Mouse (Mus musculus): ENCODE measurements around the gene Ifna11. TPM values are rescaled to one million over a fixed set of nuclear protein-coding genes. Genes with fewer than 3 reads are reported as not detected.

Ifna11 gene
- not detected for polyA plus RNA-seq (2017; shearing (Covaris generic))

DNA sequence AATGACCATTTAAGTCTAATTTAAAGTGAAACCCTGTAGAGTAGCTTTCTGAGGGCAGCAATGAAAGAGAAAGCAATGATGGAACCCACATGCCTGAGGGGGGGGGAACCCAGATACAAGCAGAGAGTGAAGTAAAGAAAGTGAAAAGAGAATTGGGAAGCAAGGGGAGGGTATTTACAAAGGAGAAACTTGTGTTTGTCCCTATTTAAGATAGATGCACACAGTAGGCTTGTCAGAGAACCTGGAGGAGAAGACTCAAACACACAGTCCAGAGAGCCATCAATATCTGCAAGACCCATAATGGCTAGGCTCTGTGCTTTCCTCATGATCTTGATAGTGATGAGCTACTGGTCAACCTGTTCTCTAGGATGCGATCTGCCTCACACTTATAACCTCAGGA is at the start of gene Ifna11:
Ifna11 (plus strand) TSS at position 301 of the 400 bp plus-strand sequence.

DNA sequence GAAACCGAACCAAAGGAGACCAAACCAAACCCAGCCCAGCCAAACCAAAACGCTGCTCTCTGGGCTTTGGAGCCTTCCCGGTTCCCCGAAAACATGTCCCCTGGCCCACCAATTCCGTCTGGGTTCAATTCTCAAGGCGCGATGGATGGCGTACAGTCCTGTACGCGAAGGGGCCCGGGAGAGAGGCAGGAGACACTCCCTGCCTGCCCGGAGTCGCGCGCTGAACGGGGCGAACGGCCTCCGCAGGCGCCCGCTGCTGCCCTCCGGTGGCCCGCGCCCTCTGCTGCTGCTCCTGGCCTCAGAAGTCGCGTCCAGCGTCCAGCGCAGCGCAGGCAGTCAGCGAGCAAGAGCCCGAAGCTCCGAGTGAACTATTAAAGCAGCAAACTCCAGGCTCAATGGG is 46.2 kb upstream of the Ifna11 start, which contains the start of gene Gm13290:
Gm13290 (plus strand) TSS at position 301 of the 400 bp plus-strand sequence.

DNA sequence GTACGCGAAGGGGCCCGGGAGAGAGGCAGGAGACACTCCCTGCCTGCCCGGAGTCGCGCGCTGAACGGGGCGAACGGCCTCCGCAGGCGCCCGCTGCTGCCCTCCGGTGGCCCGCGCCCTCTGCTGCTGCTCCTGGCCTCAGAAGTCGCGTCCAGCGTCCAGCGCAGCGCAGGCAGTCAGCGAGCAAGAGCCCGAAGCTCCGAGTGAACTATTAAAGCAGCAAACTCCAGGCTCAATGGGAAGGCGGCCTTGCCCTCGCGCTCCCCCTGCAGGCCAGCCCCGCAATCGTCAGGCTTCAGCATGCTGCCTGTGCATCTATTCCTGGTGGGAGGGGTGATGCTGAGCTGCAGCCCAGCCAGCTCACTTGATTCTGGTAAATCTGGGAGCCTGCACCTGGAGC is 43.1 kb upstream of the Ifna11 start, which contains the start of gene Gm13289:
Gm13289 (plus strand) TSS at position 301 of the 400 bp plus-strand sequence.

GRCm38 (mm10) chr4:88779550-88779949 is 40.2 kb upstream of the Ifna11 start, which contains the start of gene Gm13272:
Gene Gm13272, plus strand, starts transcription at chr4:88779850.

GRCm38 (mm10) chr4:88781831-88782230 is 37.9 kb upstream of the Ifna11 start, which contains the start of gene Ifnz:
Gene Ifnz, plus strand, starts transcription at chr4:88782131.

GRCm38 (mm10) chr4:88785409-88785808 is 34.4 kb upstream of the Ifna11 start, which contains the start of gene Gm13276:
Gene Gm13276, plus strand, starts transcription at chr4:88785709.

GRCm38 (mm10) chr4:88788402-88788801 is 31.4 kb upstream of the Ifna11 start, which contains the start of gene Gm13277:
Gene Gm13277, plus strand, starts transcription at chr4:88788632.

GRCm38 (mm10) chr4:88791250-88791649 is 28.5 kb upstream of the Ifna11 start, which contains the start of gene Gm13278:
Gene Gm13278, plus strand, starts transcription at chr4:88791550.

DNA sequence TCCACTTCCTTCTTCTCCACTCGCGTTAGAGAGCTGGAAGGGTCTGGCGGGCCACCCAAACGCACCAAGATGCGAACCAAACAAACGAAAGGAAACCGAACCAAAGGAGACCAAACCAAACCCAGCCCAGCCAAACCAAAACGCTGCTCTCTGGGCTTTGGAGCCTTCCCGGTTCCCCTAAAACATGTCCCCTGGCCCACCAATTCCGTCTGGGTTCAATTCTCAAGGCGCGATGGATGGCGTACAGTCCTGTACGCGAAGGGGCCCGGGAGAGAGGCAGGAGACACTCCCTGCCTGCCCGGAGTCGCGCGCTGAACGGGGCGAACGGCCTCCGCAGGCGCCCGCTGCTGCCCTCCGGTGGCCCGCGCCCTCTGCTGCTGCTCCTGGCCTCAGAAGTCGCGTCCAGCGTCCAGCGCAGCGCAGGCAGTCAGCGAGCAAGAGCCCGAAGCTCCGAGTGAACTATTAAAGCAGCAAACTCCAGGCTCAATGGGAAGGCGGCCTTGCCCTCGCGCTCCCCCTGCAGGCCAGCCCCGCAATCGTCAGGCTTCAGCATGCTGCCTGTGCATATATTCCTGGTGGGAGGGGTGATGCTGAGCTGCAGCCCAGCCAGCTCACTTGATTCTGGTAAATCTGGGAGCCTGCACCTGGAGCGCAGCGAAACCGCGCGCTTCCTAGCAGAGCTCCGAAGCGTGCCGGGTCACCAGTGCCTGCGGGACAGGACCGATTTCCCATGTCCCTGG is 25.7 kb upstream of the Ifna11 start, which contains the start of gene Gm13275:
Gm13275 (plus strand) TSS at position 552 of the 740 bp plus-strand sequence.

DNA sequence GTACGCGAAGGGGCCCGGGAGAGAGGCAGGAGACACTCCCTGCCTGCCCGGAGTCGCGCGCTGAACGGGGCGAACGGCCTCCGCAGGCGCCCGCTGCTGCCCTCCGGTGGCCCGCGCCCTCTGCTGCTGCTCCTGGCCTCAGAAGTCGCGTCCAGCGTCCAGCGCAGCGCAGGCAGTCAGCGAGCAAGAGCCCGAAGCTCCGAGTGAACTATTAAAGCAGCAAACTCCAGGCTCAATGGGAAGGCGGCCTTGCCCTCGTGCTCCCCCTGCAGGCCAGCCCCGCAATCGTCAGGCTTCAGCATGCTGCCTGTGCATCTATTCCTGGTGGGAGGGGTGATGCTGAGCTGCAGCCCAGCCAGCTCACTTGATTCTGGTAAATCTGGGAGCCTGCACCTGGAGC is 22.7 kb upstream of the Ifna11 start, which contains the start of gene Gm13279:
Gm13279 (plus strand) TSS at position 301 of the 400 bp plus-strand sequence.

DNA sequence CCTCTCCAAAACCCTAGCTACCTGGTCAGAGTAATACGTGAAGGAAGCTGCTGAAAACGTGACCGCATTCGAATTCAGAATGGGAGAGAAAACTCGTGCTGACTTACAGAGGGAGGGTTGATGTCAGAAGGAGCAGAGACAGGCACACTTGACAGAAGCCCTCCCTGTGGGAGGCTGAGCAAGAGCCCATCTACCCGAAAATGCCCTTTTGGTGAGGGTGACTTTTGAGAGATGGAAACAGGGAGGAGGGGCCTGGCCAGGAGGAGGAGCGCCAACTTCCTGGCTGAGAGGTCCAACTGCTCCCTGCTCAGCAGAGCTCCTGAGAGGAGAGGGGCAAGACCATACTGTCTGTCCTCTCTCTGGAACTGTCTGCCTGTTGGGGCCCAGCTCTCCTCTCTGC is 20.4 kb upstream of the Ifna11 start, which contains the start of gene Gm13285:
Gm13285 (plus strand) TSS at position 301 of the 400 bp plus-strand sequence.

DNA sequence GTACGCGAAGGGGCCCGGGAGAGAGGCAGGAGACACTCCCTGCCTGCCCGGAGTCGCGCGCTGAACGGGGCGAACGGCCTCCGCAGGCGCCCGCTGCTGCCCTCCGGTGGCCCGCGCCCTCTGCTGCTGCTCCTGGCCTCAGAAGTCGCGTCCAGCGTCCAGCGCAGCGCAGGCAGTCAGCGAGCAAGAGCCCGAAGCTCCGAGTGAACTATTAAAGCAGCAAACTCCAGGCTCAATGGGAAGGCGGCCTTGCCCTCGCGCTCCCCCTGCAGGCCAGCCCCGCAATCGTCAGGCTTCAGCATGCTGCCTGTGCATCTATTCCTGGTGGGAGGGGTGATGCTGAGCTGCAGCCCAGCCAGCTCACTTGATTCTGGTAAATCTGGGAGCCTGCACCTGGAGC is 16.8 kb upstream of the Ifna11 start, which contains the start of gene Gm13287:
Gm13287 (plus strand) TSS at position 301 of the 400 bp plus-strand sequence.

GRCm38 (mm10) chr4:88805231-88805630 is 14.5 kb upstream of the Ifna11 start, which contains the start of gene Gm13288:
Gene Gm13288, plus strand, starts transcription at chr4:88805531.

GRCm38 (mm10) chr4:88815928-88816327 is 3.8 kb upstream of the Ifna11 start, which contains the start of gene Ifna7:
Gene Ifna7, plus strand, starts transcription at chr4:88816228.

GRCm38 (mm10) chr4:88827116-88827515 is 7.4 kb downstream of the Ifna11 start, which contains the start of gene Ifna6:
Gene Ifna6, plus strand, starts transcription at chr4:88827416.

DNA sequence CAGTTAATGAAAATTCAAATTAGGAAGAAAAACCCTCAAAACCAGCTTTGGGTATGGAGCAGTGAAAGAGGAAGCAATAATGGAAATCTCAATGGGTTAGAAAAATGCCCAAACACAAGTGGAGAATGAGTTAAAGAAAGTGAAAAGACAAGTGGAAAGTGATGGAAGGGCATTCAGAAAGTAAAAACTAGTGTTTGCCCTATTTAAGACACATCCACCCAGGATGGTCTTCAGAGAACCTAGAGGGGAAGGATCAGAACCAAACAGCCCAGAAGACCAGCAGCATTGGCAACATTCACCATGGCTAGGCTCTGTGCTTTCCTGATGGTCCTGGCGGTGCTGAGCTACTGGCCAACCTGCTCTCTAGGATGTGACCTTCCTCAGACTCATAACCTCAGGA is 15.5 kb downstream of the Ifna11 start, which contains the start of gene Ifna5:
Ifna5 (plus strand) TSS at position 301 of the 400 bp plus-strand sequence.

GRCm38 (mm10) chr4:88841438-88841911 is 21.7 kb downstream of the Ifna11 start, which contains the start of gene Ifna4:
Gene Ifna4, plus strand, starts transcription at chr4:88841861.

DNA sequence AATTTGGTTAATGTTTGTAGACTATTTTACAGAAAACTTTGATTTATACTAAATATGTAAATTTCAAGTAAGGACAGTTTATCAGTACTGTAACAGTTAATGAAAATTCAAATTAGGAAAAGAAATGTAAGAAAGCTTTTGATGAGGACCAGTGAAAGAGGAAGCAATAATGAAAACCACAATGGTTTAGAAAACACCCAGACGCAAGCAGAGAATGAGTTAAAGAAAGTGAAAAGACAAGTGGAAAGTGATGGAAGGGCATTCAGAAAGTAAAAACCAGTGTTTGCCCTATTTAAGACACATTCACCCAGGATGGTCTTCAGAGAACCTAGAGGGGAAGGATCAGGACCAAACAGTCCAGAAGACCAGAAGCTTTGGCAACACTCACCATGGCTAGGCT is 29.9 kb downstream of the Ifna11 start, which contains the start of gene Ifna1:
Ifna1 (plus strand) TSS at position 390 of the 400 bp plus-strand sequence.

Other genes starting within 250 kb of the Ifna11 start
- not detected for gene Ifna14, start 248.2 kb upstream of the Ifna11 start, polyA plus RNA-seq (2017; shearing (Covaris generic))
- gene Ifna9, start 227.6 kb upstream of the Ifna11 start, polyA plus RNA-seq (2017; shearing (Covaris generic)), result not detected
- not detected for gene Ifna12, start 216.6 kb upstream of the Ifna11 start, polyA plus RNA-seq (2017; shearing (Covaris generic))
- not detected for gene C87499, start 185.5 kb upstream of the Ifna11 start, polyA plus RNA-seq (2017; shearing (Covaris generic))
- gene Ifna13, start 175.5 kb upstream of the Ifna11 start, polyA plus RNA-seq (2017; shearing (Covaris generic)), result not detected
- not detected for gene Ifna16, start 143.0 kb upstream of the Ifna11 start, polyA plus RNA-seq (2017; shearing (Covaris generic))
- gene Ifna2, start 136.0 kb upstream of the Ifna11 start, polyA plus RNA-seq (2017; shearing (Covaris generic)), result not detected
- gene Ifnab, start 128.6 kb upstream of the Ifna11 start, polyA plus RNA-seq (2017; shearing (Covaris generic)), result not detected
- gene Gm26566, start 98.2 kb upstream of the Ifna11 start, polyA plus RNA-seq (2017; shearing (Covaris generic)), result not detected
- 24.6 TPM for gene Klhl9, start 97.5 kb upstream of the Ifna11 start, polyA plus RNA-seq (2017; shearing (Covaris generic))
- gene Gm13271, start 65.1 kb upstream of the Ifna11 start, polyA plus RNA-seq (2017; shearing (Covaris generic)), result not detected
- not detected for gene Gm13283, start 59.8 kb upstream of the Ifna11 start, polyA plus RNA-seq (2017; shearing (Covaris generic))
- not detected for gene Gm13290, start 46.1 kb upstream of the Ifna11 start, polyA plus RNA-seq (2017; shearing (Covaris generic))
- not detected for gene Gm13289, start 43.0 kb upstream of the Ifna11 start, polyA plus RNA-seq (2017; shearing (Covaris generic))
- gene Gm13272, start 40.1 kb upstream of the Ifna11 start, polyA plus RNA-seq (2017; shearing (Covaris generic)), result not detected
- gene Ifnz, start 37.8 kb upstream of the Ifna11 start, polyA plus RNA-seq (2017; shearing (Covaris generic)), result 0.72 TPM
- not detected for gene Gm13276, start 34.2 kb upstream of the Ifna11 start, polyA plus RNA-seq (2017; shearing (Covaris generic))
- not detected for gene Gm13277, start 31.3 kb upstream of the Ifna11 start, polyA plus RNA-seq (2017; shearing (Covaris generic))
- not detected for gene Gm13278, start 28.4 kb upstream of the Ifna11 start, polyA plus RNA-seq (2017; shearing (Covaris generic))
- gene Gm13275, start 25.5 kb upstream of the Ifna11 start, polyA plus RNA-seq (2017; shearing (Covaris generic)), result not detected
- gene Gm13279, start 22.6 kb upstream of the Ifna11 start, polyA plus RNA-seq (2017; shearing (Covaris generic)), result not detected
- 1.2 TPM for gene Gm13285, start 20.3 kb upstream of the Ifna11 start, polyA plus RNA-seq (2017; shearing (Covaris generic))
- gene Gm13287, start 16.7 kb upstream of the Ifna11 start, polyA plus RNA-seq (2017; shearing (Covaris generic)), result not detected
- not detected for gene Gm13288, start 14.4 kb upstream of the Ifna11 start, polyA plus RNA-seq (2017; shearing (Covaris generic))
- gene Ifna7, start 3.7 kb upstream of the Ifna11 start, polyA plus RNA-seq (2017; shearing (Covaris generic)), result not detected
- not detected for gene Ifna6, start 7.5 kb downstream of the Ifna11 start, polyA plus RNA-seq (2017; shearing (Covaris generic))
- gene Ifna5, start 15.6 kb downstream of the Ifna11 start, polyA plus RNA-seq (2017; shearing (Covaris generic)), result not detected
- gene Ifna4, start 21.9 kb downstream of the Ifna11 start, polyA plus RNA-seq (2017; shearing (Covaris generic)), result not detected
- not detected for gene Ifna1, start 30.1 kb downstream of the Ifna11 start, polyA plus RNA-seq (2017; shearing (Covaris generic))
- gene Ifne, start 60.2 kb downstream of the Ifna11 start, polyA plus RNA-seq (2017; shearing (Covaris generic)), result not detected

All from inflammation-experienced regulatory T-cells, adult 16 weeks (primary cell).